Mouse (Mus musculus): ENCODE data around the gene Tmem119. TPM values are rescaled to one million over a fixed set of nuclear protein-coding genes. Genes with fewer than 3 reads are reported as not detected.

Gene Tmem119
- total and polyA plus RNA-seq, 3 experiments = 0.13 TPM; not detected in 2

DNA sequence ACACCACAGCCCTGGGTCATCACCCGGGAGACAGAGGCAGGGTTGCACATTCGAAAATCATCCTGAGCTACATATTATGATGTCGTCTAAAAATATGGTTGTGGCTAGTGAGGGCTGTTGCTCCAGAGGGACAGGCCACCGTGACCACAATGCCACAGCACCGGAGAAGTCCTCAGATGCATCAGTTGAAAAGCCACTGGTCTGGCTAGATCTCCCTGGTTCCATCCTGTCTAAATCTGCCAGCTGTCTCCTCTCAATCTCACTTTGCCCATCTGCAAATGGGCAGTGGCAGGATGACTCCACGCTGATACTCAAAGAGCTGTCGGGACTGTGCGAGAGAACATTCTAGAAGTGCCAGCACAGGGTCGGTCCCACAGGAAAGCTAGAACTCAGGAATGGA is 1.8 kb downstream of the Tmem119 start:
- Histone ChIP-seq H3K27me3 (ENCODE audit: control insufficient read depth in 1 of 2, insufficient read depth in 2 of 2, low read length in 2 of 2) (no peaks in the 10 kb centered on the region), H3K9ac (ENCODE audit: control insufficient read depth, low read depth, low read length, poor library complexity, severe bottlenecking) (no peak overlapping the region), H3K9me3 (replicated peaks; ENCODE audit: insufficient read depth, low read length) (no peaks in the 10 kb centered on the region), H3K4me1 (ENCODE audit: control insufficient read depth in 1 of 2, insufficient read depth in 2 of 2, low read length in 2 of 2) (no peaks in the 10 kb centered on the region), H3K27ac (ENCODE audit: control insufficient read depth, low read depth, low read length) (no peak overlapping the region), H3K4me3 (ENCODE audit: control insufficient read depth in 1 of 2, insufficient read depth in 1 of 2, low read depth in 2 of 2, low read length in 2 of 2) (no peak overlapping the region), H3K36me3 (ENCODE audit: control insufficient read depth in 1 of 2, insufficient read depth in 2 of 2, low read length in 2 of 2) (no peaks in the 10 kb centered on the region), H3K79me2 (ENCODE audit: control insufficient read depth, insufficient read depth, low read length, poor library complexity) (no peaks in the 10 kb centered on the region)
- no peak for DNase-seq (ENCODE audit: low read depth, low spot score)
- no peak for TF ChIP-seq TAL1 (IDR thresholded peaks at IDR 0.05; ENCODE audit: low read length)
- TF ChIP-seq POLR2AphosphoS5 (IDR thresholded peaks at IDR 0.05; ENCODE audit: borderline replicate concordance, low read depth, low read length) = no peak
- no peak for TF ChIP-seq GATA1 (IDR thresholded peaks at IDR 0.05; ENCODE audit: low read depth, low read length)
- no peak for TF ChIP-seq USF1 (IDR thresholded peaks at IDR 0.05; ENCODE audit: low read depth, low read length)
- TF ChIP-seq UBTF (IDR thresholded peaks at IDR 0.05; ENCODE audit: borderline replicate concordance, insufficient read depth, low read depth, low read length) = no peak
- TF ChIP-seq MAZ (IDR thresholded peaks at IDR 0.05; ENCODE audit: low read depth, low read length) = no peak
- TF ChIP-seq MYC (IDR thresholded peaks at IDR 0.05; ENCODE audit: low read depth, low read length) = no peak
- no peak for TF ChIP-seq CTCF (IDR thresholded peaks at IDR 0.05 in 2 of 3, conservative IDR thresholded peaks at IDR 0.05 in 1 of 3; ENCODE audit: control insufficient read depth in 1 of 3, insufficient read depth in 1 of 3, low read depth in 2 of 3, low read length in 3 of 3, poor library complexity in 1 of 3, severe bottlenecking in 1 of 3)

DNA sequence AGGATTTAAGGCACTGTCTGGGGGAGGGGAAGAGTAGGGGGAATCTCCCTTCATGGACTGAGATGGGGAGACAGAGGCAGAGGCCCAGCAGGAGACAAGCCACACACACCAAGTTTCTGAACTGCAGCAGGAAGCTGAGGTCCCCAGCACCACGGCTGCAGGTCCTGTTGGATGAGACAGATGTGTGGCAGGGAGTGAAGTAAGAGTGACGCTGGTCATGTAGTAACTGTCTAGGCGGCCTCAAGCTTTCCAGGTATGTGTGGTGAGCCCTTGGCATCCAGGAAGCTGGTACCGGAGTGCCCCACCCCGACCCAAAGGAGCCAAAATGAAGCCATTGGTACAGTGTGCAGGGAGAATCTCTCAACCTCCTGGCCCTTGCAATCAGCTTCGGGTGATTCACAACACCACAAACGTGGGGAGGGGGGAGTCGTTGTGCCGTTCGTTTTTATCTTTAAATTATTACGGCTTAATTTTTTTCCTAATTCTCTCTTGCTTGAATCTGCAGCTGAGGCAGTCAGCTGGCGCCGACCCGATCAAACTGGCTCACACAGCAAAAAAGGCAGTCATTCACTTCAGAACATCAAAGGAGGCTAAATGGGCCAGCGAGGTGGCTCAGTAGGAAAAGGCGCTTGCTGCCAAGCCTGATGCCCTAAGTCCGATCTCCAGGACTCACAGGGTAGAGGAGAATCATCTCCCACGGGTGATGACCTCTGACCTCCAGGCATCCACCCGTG is 3.0 kb downstream of the Tmem119 start:
- no peaks in the 10 kb centered on the region for H3K79me2 ChIP-seq (ENCODE audit: control insufficient read depth, insufficient read depth, low read length, poor library complexity)
- H3K27me3 ChIP-seq (ENCODE audit: control insufficient read depth in 1 of 2, insufficient read depth in 2 of 2, low read length in 2 of 2) = no peaks in the 10 kb centered on the region
- no peak overlapping the region for H3K27ac ChIP-seq (ENCODE audit: control insufficient read depth, low read depth, low read length)
- no peaks in the 10 kb centered on the region for H3K9me3 ChIP-seq (replicated peaks; ENCODE audit: insufficient read depth, low read length)
- no peak overlapping the region for H3K9ac ChIP-seq (ENCODE audit: control insufficient read depth, low read depth, low read length, poor library complexity, severe bottlenecking)
- no peaks in the 10 kb centered on the region for H3K36me3 ChIP-seq (ENCODE audit: control insufficient read depth in 1 of 2, insufficient read depth in 2 of 2, low read length in 2 of 2)
- DNase-seq (ENCODE audit: low read depth, low spot score) = no peak
- H3K4me1 ChIP-seq (ENCODE audit: control insufficient read depth in 1 of 2, insufficient read depth in 2 of 2, low read length in 2 of 2) = peaks cover 0 to 1% of the 10 kb centered on the region in 2 experiments; a peak in 1 of 4 replicates
- no peak overlapping the region for H3K4me3 ChIP-seq (ENCODE audit: control insufficient read depth in 1 of 2, insufficient read depth in 1 of 2, low read depth in 2 of 2, low read length in 2 of 2)
- no peak for TF ChIP-seq NELFE (IDR thresholded peaks at IDR 0.05; ENCODE audit: low read depth, low read length)
- no peak for TF ChIP-seq ETS1 (IDR thresholded peaks at IDR 0.05; ENCODE audit: low read depth, low read length)
- TF ChIP-seq POLR2A (IDR thresholded peaks at IDR 0.05; ENCODE audit: control insufficient read depth in 1 of 2, insufficient read depth in 1 of 2, low read depth in 1 of 2, low read length in 2 of 2, poor library complexity in 1 of 2) = no peak
- no peak for TF ChIP-seq RAD21 (IDR thresholded peaks at IDR 0.05; ENCODE audit: low read depth, low read length)
- no peak for TF ChIP-seq MYB (IDR thresholded peaks at IDR 0.05; ENCODE audit: low read depth, low read length)
- no peak for TF ChIP-seq USF1 (IDR thresholded peaks at IDR 0.05; ENCODE audit: low read depth, low read length)
- TF ChIP-seq POLR2AphosphoS5 (IDR thresholded peaks at IDR 0.05; ENCODE audit: borderline replicate concordance, low read depth, low read length) = no peak
- no peak for TF ChIP-seq NRF1 (IDR thresholded peaks at IDR 0.05; ENCODE audit: insufficient read depth, low read depth, low read length, poor library complexity, severe bottlenecking)
- TF ChIP-seq RCOR1 (IDR thresholded peaks at IDR 0.05; ENCODE audit: low read depth, low read length) = no peak
- no peak for TF ChIP-seq POLR2AphosphoS2 (IDR thresholded peaks at IDR 0.05; ENCODE audit: low read length)
- TF ChIP-seq UBTF (IDR thresholded peaks at IDR 0.05; ENCODE audit: borderline replicate concordance, insufficient read depth, low read depth, low read length) = no peak
- no peak for TF ChIP-seq BHLHE40 (IDR thresholded peaks at IDR 0.05; ENCODE audit: borderline replicate concordance, low read depth, low read length)
- TF ChIP-seq MYC (IDR thresholded peaks at IDR 0.05; ENCODE audit: low read depth, low read length) = no peak
- no peak for TF ChIP-seq SMC3 (IDR thresholded peaks at IDR 0.05; ENCODE audit: low read depth, low read length)

All from MEL (cell line).